Mouse (Mus musculus): ENCODE results near the gene Tmem235.

DNA sequence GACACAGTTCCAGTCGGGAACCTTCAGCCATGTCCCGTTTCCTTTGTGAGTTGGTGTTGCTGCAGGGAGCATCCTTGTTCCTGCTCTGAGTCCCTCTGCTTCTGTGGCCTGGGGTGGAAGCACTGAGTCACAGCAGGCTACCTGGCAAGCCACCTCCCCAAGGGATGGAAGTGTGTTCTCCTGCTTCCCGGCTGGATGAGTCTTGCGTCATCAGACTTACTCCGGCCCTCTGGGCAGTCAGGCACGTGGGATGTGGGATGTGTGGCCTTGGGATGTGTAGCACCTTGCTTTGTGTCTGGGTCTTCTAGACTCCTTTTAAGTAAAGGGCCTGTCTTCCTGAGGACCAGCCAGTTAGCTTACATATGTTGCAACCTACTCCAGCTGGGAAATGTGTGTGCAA is 19.1 kb downstream of the Tmem235 start:
- TF ChIP-seq CTCF (IDR thresholded peaks at IDR 0.05; ENCODE audit: extremely low read depth, insufficient read depth, low read length) (no peak), POLR2A (IDR thresholded peaks at IDR 0.05; ENCODE audit: extremely low read depth, insufficient read depth, low read length) (no peak)

Data from cortical plate, adult 2 months (tissue).